Mouse (Mus musculus) 416B (cell line): ENCODE measurements at regions not wholly inside any gene's neighbourhood (a gene's known extent, or its start where the extent isn't known, plus 50 kb on each side); places are given as distances from the start of the nearest gene placed in this dataset.
A peak's percentile ranks its signal among the peaks of the same experiment; 100 is the strongest.

Experiments
- DNase-seq: peaks from one replicate; pipeline ENCODE4 v3.0.0; 2011; ENCODE audit warnings: low read depth

GRCm38 (mm10) chr16:93392024-93392675, 211.7 kb downstream of the Setd4 start:
- DNase-seq: no peak

GRCm38 (mm10) chr16:93387578-93388116, 216.2 kb downstream of the Setd4 start:
- no peak for DNase-seq

- no peak for DNase-seq
Observed at GRCm38 (mm10) chr16:93384039-93384537, 219.8 kb downstream of the Setd4 start.

- DNase-seq: no peak
Observed at GRCm38 (mm10) chr16:93382945-93383344, 220.9 kb downstream of the Setd4 start.

GRCm38 (mm10) chr16:93380717-93381671, 222.9 kb downstream of the Setd4 start:
- no peak for DNase-seq

- DNase-seq: no peak
Observed at GRCm38 (mm10) chr16:93380117-93380516, 223.7 kb downstream of the Setd4 start.

GRCm38 (mm10) chr16:93379611-93380010, 224.3 kb downstream of the Setd4 start:
- no peak for DNase-seq

- DNase-seq: peak; percentile 28
Observed at GRCm38 (mm10) chr16:93374669-93375068, 229.2 kb downstream of the Setd4 start.

GRCm38 (mm10) chr16:93369766-93370146, 234.1 kb downstream of the Setd4 start:
- no peak for DNase-seq

GRCm38 (mm10) chr16:93368824-93369765, 234.8 kb downstream of the Setd4 start:
- no peak for DNase-seq

GRCm38 (mm10) chr16:93367995-93368394, 235.9 kb downstream of the Setd4 start:
- no peak for DNase-seq

- DNase-seq: no peak
Observed at GRCm38 (mm10) chr16:93367246-93367805, 236.5 kb downstream of the Setd4 start.

GRCm38 (mm10) chr16:93366383-93366941, 237.4 kb downstream of the Setd4 start:
- DNase-seq: no peak

- no peak for DNase-seq
Observed at GRCm38 (mm10) chr16:93365236-93365951, 238.5 kb downstream of the Setd4 start.

GRCm38 (mm10) chr16:93359772-93360171, 244.1 kb downstream of the Setd4 start:
- no peak for DNase-seq

GRCm38 (mm10) chr16:93358613-93359012, 245.2 kb downstream of the Setd4 start:
- no peak for DNase-seq

GRCm38 (mm10) chr16:93358166-93358565, 245.7 kb downstream of the Setd4 start:
- DNase-seq: no peak

- DNase-seq: peak; percentile 34
Observed at GRCm38 (mm10) chr16:93355204-93355899, 248.5 kb downstream of the Setd4 start.

- no peak for DNase-seq
Observed at GRCm38 (mm10) chr16:93353971-93354370, 249.9 kb downstream of the Setd4 start.

- DNase-seq: peak; percentile 77
Observed at GRCm38 (mm10) chr16:93344555-93344954, 259.3 kb downstream of the Setd4 start.
